Mouse (Mus musculus): ENCODE measurements around the gene Nfkb2.

GRCm38 (mm10) chr19:46300294-46301045, 3.6 kb upstream of the Nfkb2 start:
- peak; percentile 47 for TF ChIP-seq USF1 (IDR thresholded peaks at IDR 0.05; ENCODE audit: low read depth)
- no peak for TF ChIP-seq POLR2A (IDR thresholded peaks at IDR 0.05; ENCODE audit: insufficient read length, low read depth)
- no peak for TF ChIP-seq TCF12 (IDR thresholded peaks at IDR 0.05; ENCODE audit: insufficient read depth, poor library complexity, severe bottlenecking)
- no peak for TF ChIP-seq E2F4 (IDR thresholded peaks at IDR 0.05; ENCODE audit: insufficient read depth)
- TF ChIP-seq MYOG (IDR thresholded peaks at IDR 0.05; ENCODE audit: control insufficient read depth in 1 of 3, insufficient read depth in 1 of 3, insufficient read length in 2 of 3, low read depth in 2 of 3): no peak
- no peak for TF ChIP-seq MAX (IDR thresholded peaks at IDR 0.05; ENCODE audit: low read depth)
- no peak for TF ChIP-seq CEBPB (IDR thresholded peaks at IDR 0.05; ENCODE audit: insufficient read depth, poor library complexity, severe bottlenecking)
- TF ChIP-seq MYOD1 (IDR thresholded peaks at IDR 0.05; ENCODE audit: control insufficient read depth in 1 of 3, insufficient read length in 2 of 3, low read depth in 2 of 3): no peak
- no peak for TF ChIP-seq POLR2AphosphoS2 (IDR thresholded peaks at IDR 0.05; ENCODE audit: insufficient read length, low read depth)
